Mouse (Mus musculus) forebrain, embryonic 12.5 days (tissue): Measurements from ENCODE around the gene Macrod2. TPM values are rescaled to one million over a fixed set of nuclear protein-coding genes. Genes with fewer than 3 reads are reported as not detected.

Source experiments
- ATAC-seq: fragments of 200-750 bp; cut with Nextera tagmentation; 2 replicates; pipeline ENCODE4 v1.8.0; 2017; ENCODE audit warnings: moderate TSS enrichment; ENCODE audit not compliant: low FRiP score
- H3K27ac ChIP-seq: fragments of 300-500 bp; sonication (generic); 2 replicates; pipeline ENCODE4 v1.5.1; 2016; ENCODE audit warnings: mild to moderate bottlenecking
- H3K27me3 ChIP-seq: fragments of 300-500 bp; sonication (generic); 2 replicates; pipeline ENCODE4 v1.6.1; 2016; ENCODE audit warnings: mild to moderate bottlenecking
- H3K36me3 ChIP-seq: fragments of 300-500 bp; sonication (generic); replicated peaks from 2 replicates; pipeline ENCODE4 v1.6.1; 2016; ENCODE audit warnings: mild to moderate bottlenecking
- H3K4me1 ChIP-seq: fragments of 300-500 bp; sonication (generic); 2 replicates; pipeline ENCODE4 v1.6.1; 2016
- H3K4me2 ChIP-seq: fragments of 300-500 bp; sonication (generic); 2 replicates; pipeline ENCODE4 v1.6.1; 2016; ENCODE audit warnings: mild to moderate bottlenecking, moderate library complexity
- H3K4me3 ChIP-seq: fragments of 300-500 bp; sonication (generic); replicated peaks from 2 replicates; pipeline ENCODE4 v1.5.1; 2016; ENCODE audit warnings: mild to moderate bottlenecking
- H3K9ac ChIP-seq: fragments of 300-500 bp; sonication (generic); 2 replicates; pipeline ENCODE4 v1.6.1; 2016; ENCODE audit warnings: mild to moderate bottlenecking
- H3K9me3 ChIP-seq: fragments of 300-500 bp; sonication (generic); 2 replicates; pipeline ENCODE4 v1.6.1; 2016
- WGBS: fragments of 180-500 bp; shearing (Covaris S2); methylation state at CpG from one replicate; pipeline ENCODE4 v1.1.7; 2016; 5-methylcytosine and 5-hydroxymethylcytosine counted together
- polyA plus RNA-seq: library from polyadenylated mRNA; unstranded; fragments of >200 nt; fragmentation: Nextera tagmentation; extraction: Ambion mirVana; gene quantifications from 2 replicates; pipeline ENCODE4 v1.2.1, GENCODE M21; 2016

Gene Macrod2
- polyA plus RNA-seq, 1 experiment from 2014 or later = 52.0 TPM

GRCm38 (mm10) chr2:142174039-142174438 is 1778.9 kb downstream of the Macrod2 start:
- no peaks in the 10 kb centered on the region for H3K27me3 ChIP-seq
- H3K4me2 ChIP-seq = no peak overlapping the region
- H3K9ac ChIP-seq = no peak overlapping the region
- no peak for ATAC-seq
- H3K27ac ChIP-seq = no peak overlapping the region
- H3K4me1 ChIP-seq = no peaks in the 10 kb centered on the region
- WGBS = 89% methylated on average over 2 of the region's 2 CpGs
- H3K4me3 ChIP-seq = no peak overlapping the region
- no peaks in the 10 kb centered on the region for H3K9me3 ChIP-seq
- H3K36me3 ChIP-seq = no peaks in the 10 kb centered on the region

DNA sequence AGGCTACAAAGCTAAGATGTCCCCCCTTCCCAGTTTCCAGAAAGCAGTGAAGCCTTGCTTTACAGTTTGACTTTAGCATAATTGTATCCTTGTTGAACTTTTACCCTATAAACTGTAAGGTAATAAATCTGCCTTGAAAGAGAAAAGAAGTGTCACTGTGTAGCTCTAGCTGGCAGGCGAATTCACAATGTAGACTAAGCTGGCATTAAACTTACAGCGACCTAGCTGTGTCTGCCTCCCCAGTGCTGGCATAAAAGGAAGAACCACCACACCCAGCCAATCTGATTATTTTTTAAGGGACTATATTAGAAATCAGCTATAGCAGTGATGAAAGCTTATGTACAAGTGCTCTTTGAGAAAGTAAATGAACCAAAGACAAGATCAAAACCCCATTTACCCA is 1791.8 kb downstream of the Macrod2 start:
- Histone ChIP-seq H3K4me3 (no peak overlapping the region), H3K27ac (no peak overlapping the region), H3K4me1 (peaks cover 11% of the 10 kb centered on the region), H3K27me3 (no peaks in the 10 kb centered on the region), H3K36me3 (no peaks in the 10 kb centered on the region), H3K9me3 (no peaks in the 10 kb centered on the region), H3K4me2 (no peak overlapping the region), H3K9ac (no peak overlapping the region)
- ATAC-seq = no peak
- 64% methylated on average over 2 of the region's 2 CpGs for WGBS

GRCm38 (mm10) chr2:142187428-142187827 is 1792.3 kb downstream of the Macrod2 start:
- ATAC-seq = peak; percentile 92
- no peak overlapping the region for H3K9ac ChIP-seq
- H3K36me3 ChIP-seq = no peaks in the 10 kb centered on the region
- 42% methylated on average over 5 of the region's 5 CpGs for WGBS
- H3K4me2 ChIP-seq = no peak overlapping the region; the same call in 1 of the 2 replicates
- no peak overlapping the region for H3K4me3 ChIP-seq
- peaks cover 11% of the 10 kb centered on the region for H3K4me1 ChIP-seq
- no peaks in the 10 kb centered on the region for H3K9me3 ChIP-seq
- no peak overlapping the region for H3K27ac ChIP-seq
- no peaks in the 10 kb centered on the region for H3K27me3 ChIP-seq

GRCm38 (mm10) chr2:142217371-142217770 is 1822.3 kb downstream of the Macrod2 start:
- no peak overlapping the region for H3K9ac ChIP-seq
- no peaks in the 10 kb centered on the region for H3K36me3 ChIP-seq
- 87% methylated on average over 1 of the region's 1 CpGs for WGBS
- no peak overlapping the region for H3K4me3 ChIP-seq
- no peaks in the 10 kb centered on the region for H3K27me3 ChIP-seq
- no peak overlapping the region for H3K27ac ChIP-seq
- no peaks in the 10 kb centered on the region for H3K9me3 ChIP-seq
- H3K4me2 ChIP-seq = no peak overlapping the region
- ATAC-seq = no peak
- H3K4me1 ChIP-seq = no peaks in the 10 kb centered on the region

GRCm38 (mm10) chr2:142222137-142222921 is 1827.2 kb downstream of the Macrod2 start:
- no peaks in the 10 kb centered on the region for H3K36me3 ChIP-seq
- WGBS = 76% methylated on average over 8 of the region's 8 CpGs

DNA sequence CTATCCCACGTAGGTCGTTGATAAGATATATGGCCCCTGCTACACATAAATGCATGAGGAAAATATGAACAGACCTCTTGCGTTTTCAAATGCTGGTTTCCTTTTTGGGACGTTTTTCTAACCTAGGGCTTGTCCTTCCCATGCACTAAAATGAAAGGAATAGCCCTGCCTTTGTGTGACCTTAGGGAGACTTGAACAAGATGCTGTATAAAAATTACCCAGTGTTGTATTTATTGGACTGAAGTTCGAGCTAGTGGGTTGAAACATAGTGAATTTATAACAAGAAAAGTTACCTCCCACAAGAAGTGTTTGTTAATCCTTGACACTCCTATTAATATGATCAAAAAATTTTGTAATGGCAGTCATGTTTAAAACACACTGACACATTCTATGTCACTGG is 1827.8 kb downstream of the Macrod2 start:
- Histone ChIP-seq H3K27ac (no peak overlapping the region), H3K4me2 (no peak overlapping the region), H3K4me3 (no peak overlapping the region), H3K27me3 (no peaks in the 10 kb centered on the region), H3K4me1 (no peaks in the 10 kb centered on the region), H3K9ac (no peak overlapping the region), H3K9me3 (no peaks in the 10 kb centered on the region), H3K36me3 (no peaks in the 10 kb centered on the region)
- WGBS = 83% methylated on average over 5 of the region's 5 CpGs
- ATAC-seq = no peak

More at GRCm38 (mm10) chr2:142222137-142222921, 1827.2 kb downstream of the Macrod2 start:
- H3K4me1 ChIP-seq = no peaks in the 10 kb centered on the region
- no peak overlapping the region for H3K9ac ChIP-seq
- ATAC-seq = no peak
- no peaks in the 10 kb centered on the region for H3K27me3 ChIP-seq
- H3K4me2 ChIP-seq = no peak overlapping the region
- H3K9me3 ChIP-seq = no peaks in the 10 kb centered on the region
- no peak overlapping the region for H3K27ac ChIP-seq
- no peak overlapping the region for H3K4me3 ChIP-seq

DNA sequence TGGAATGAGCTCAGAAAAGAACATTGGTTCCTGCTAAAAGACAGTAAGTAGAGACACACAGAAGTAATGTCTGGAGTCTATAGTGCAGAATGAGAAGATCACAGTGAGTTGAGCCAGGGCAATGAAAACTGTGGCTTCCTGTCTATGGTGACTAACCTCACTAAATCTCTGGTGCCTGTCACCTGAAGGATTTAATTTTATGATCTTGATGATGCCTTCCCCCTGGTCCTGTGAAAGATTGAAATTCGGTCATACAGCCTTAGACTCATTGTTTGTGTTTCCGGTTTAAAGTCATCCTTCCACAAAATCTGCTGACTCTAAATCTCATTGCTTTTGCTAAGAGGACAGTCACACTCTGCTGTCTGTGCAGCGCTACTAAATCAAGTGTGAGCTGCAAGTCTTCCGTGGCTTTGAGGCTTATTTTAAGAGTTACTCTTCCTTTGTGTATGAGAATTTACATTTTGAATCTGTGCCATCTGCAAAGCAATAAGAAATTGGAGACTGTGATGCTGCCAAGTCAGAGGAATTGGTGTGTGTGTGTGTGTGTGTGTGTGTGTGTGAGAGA is 1836.0 kb downstream of the Macrod2 start:
- no peak overlapping the region for H3K4me3 ChIP-seq
- H3K9me3 ChIP-seq = no peaks in the 10 kb centered on the region
- H3K36me3 ChIP-seq = no peaks in the 10 kb centered on the region
- H3K4me1 ChIP-seq = no peaks in the 10 kb centered on the region
- H3K9ac ChIP-seq = no peak overlapping the region
- H3K27ac ChIP-seq = no peak overlapping the region
- H3K4me2 ChIP-seq = no peak overlapping the region
- no peak for ATAC-seq
- H3K27me3 ChIP-seq = no peaks in the 10 kb centered on the region
- 85% methylated on average over 4 of the region's 4 CpGs for WGBS

GRCm38 (mm10) chr2:142232828-142233227 is 1837.7 kb downstream of the Macrod2 start:
- Histone ChIP-seq H3K27me3 (no peaks in the 10 kb centered on the region), H3K9me3 (no peaks in the 10 kb centered on the region), H3K4me3 (no peak overlapping the region), H3K36me3 (no peaks in the 10 kb centered on the region), H3K4me1 (no peaks in the 10 kb centered on the region), H3K9ac (no peak overlapping the region), H3K4me2 (no peak overlapping the region), H3K27ac (no peak overlapping the region)
- 81% methylated on average over 9 of the region's 9 CpGs for WGBS
- ATAC-seq = no peak

GRCm38 (mm10) chr2:142243483-142243882 is 1848.4 kb downstream of the Macrod2 start:
- no peak overlapping the region for H3K9ac ChIP-seq
- H3K4me1 ChIP-seq = no peaks in the 10 kb centered on the region
- H3K36me3 ChIP-seq = no peaks in the 10 kb centered on the region
- WGBS = 92% methylated on average over 4 of the region's 4 CpGs
- H3K27me3 ChIP-seq = no peaks in the 10 kb centered on the region
- H3K4me2 ChIP-seq = no peak overlapping the region
- ATAC-seq = no peak
- no peak overlapping the region for H3K4me3 ChIP-seq
- no peak overlapping the region for H3K27ac ChIP-seq
- H3K9me3 ChIP-seq = no peaks in the 10 kb centered on the region

GRCm38 (mm10) chr2:142250383-142250782 is 1855.3 kb downstream of the Macrod2 start:
- no peak for ATAC-seq
- H3K9me3 ChIP-seq = no peaks in the 10 kb centered on the region
- H3K4me2 ChIP-seq = no peak overlapping the region
- no peak overlapping the region for H3K4me3 ChIP-seq
- no peak overlapping the region for H3K9ac ChIP-seq
- 75% methylated on average over 4 of the region's 4 CpGs for WGBS
- H3K36me3 ChIP-seq = no peaks in the 10 kb centered on the region
- H3K27me3 ChIP-seq = peaks cover 11% of the 10 kb centered on the region
- peaks cover 5% of the 10 kb centered on the region for H3K4me1 ChIP-seq
- H3K27ac ChIP-seq = no peak overlapping the region

- ATAC-seq = no peak
- Histone ChIP-seq H3K36me3 (no peaks in the 10 kb centered on the region), H3K4me3 (no peak overlapping the region), H3K9ac (no peak overlapping the region), H3K27me3 (peaks cover 12% of the 10 kb centered on the region), H3K4me1 (peaks cover 5% of the 10 kb centered on the region), H3K27ac (no peak overlapping the region), H3K4me2 (no peak overlapping the region), H3K9me3 (no peaks in the 10 kb centered on the region)
- WGBS = 58% methylated on average over 2 of the region's 2 CpGs
Measured at GRCm38 (mm10) chr2:142251518-142251917, 1856.4 kb downstream of the Macrod2 start.

DNA sequence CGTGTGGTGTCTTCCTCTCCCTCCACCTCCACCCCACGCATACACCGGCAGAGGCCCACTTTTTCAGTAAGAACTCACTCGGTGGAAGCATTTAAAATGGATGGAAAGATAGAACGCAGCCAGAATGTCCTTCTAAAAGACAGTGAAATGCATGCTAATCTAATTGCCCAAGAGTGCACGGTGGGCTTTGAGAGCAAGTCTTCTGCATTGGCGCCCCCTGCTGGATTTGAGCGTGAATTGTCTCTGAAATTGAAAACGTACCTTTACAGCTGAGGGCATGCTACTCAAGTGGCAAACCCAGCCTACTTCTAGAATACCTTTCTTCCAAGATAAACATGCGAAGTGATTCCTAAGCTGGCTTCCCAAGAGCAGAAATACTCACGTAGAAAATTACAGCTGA is 1858.8 kb downstream of the Macrod2 start:
- Histone ChIP-seq H3K27ac (0 out of 2 replicates have a peak overlapping the region, but pooled peaks have one; percentile 0), H3K27me3 (peaks cover 12% of the 10 kb centered on the region), H3K4me3 (no peak overlapping the region), H3K4me1 (peaks cover 5% of the 10 kb centered on the region), H3K36me3 (no peaks in the 10 kb centered on the region), H3K9ac (no peak overlapping the region), H3K4me2 (peak overlapping the region; percentile 22; the same call in 1 of the 2 replicates), H3K9me3 (no peaks in the 10 kb centered on the region)
- 13% methylated on average over 11 of the region's 11 CpGs for WGBS
- ATAC-seq = peak; percentile 77

- WGBS = 85% methylated on average over 6 of the region's 6 CpGs
- Histone ChIP-seq H3K9ac (no peak overlapping the region), H3K4me3 (no peak overlapping the region), H3K4me2 (no peak overlapping the region), H3K4me1 (peaks cover 5% of the 10 kb centered on the region), H3K36me3 (no peaks in the 10 kb centered on the region), H3K27me3 (peaks cover 12% of the 10 kb centered on the region), H3K9me3 (no peaks in the 10 kb centered on the region), H3K27ac (no peak overlapping the region)
- no peak for ATAC-seq
Measured at GRCm38 (mm10) chr2:142254566-142254965, 1859.5 kb downstream of the Macrod2 start.
